8 mouse cellular contexts compared by ENCODE assay signal in the genomic region with DNA sequence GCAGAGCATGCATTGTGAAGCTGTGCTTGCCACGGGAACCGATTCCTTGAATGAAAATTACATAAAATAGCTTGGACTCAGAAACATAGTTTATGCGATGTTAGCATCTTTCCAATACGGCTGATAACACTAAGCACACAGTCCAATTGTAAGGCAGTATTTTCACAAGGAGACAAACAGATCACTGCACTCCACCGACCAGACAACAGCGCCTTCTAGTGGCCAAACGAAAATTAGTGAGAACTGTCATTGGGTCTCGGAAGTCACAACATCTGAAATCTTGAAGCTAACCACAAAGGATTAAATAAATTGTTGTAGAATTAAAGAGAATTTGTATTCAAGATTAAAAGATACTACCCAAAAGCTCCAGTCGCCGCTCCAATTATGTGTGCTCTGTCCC. TPM values are rescaled to one million over a fixed set of nuclear protein-coding genes. Genes with fewer than 3 reads are reported as not detected.
DNase-seq lines count a peak whose midpoint lies in the region; ATAC-seq and TF ChIP-seq lines count a peak whose summit lies in the region.
"Had no signal": no experiment of that assay in that cellular context is flagged by ENCODE, and none has a peak within 500 bp of the region (broad histone marks: within the 10 kb centered on the region; RNA-seq: fewer than 3 reads in every experiment).

No protein-coding gene starts in this region.

- no peaks in the 10 kb centered on the region for H3K4me1 ChIP-seq in lung, postnatal 0 days (ENCODE audit: insufficient read depth, low read depth, low read length)
- H3K4me1 ChIP-seq: lung, embryonic 15.5 days had no signal

- no peaks in the 10 kb centered on the region for H3K36me3 ChIP-seq in lung, postnatal 0 days (ENCODE audit: insufficient read depth, low read length)
- H3K36me3 ChIP-seq: lung, embryonic 15.5 days had no signal

- no peak overlapping the region for H3K4me3 ChIP-seq in lung, postnatal 0 days (ENCODE audit: low read depth, low read length)
- H3K4me3 ChIP-seq: lung, embryonic 15.5 days had no signal

- peak; percentile 93 for TF ChIP-seq CTCF in lung, postnatal 0 days (IDR thresholded peaks at IDR 0.05)

- no peak overlapping the region for H3K27ac ChIP-seq in lung, postnatal 0 days (ENCODE audit: low read length)
- H3K27ac ChIP-seq: lung, embryonic 15.5 days had no signal

- no peaks in the 10 kb centered on the region for H3K27me3 ChIP-seq in lung, postnatal 0 days (replicated peaks; ENCODE audit: insufficient read depth, low read length)
- H3K27me3 ChIP-seq: lung, embryonic 15.5 days had no signal

- no peaks in the 10 kb centered on the region for H3K9me3 ChIP-seq in lung, postnatal 0 days (ENCODE audit: low read length)
- H3K9me3 ChIP-seq: lung, embryonic 15.5 days had no signal

- 21% methylated on average over 10 of the region's 10 CpGs for WGBS in lung, postnatal 0 days

- no peak for TF ChIP-seq EP300 in lung, postnatal 0 days (IDR thresholded peaks at IDR 0.05)

- 0 out of 2 replicates have a peak, but pooled peaks have one; percentile 29 for ATAC-seq in lung, postnatal 0 days

- no peak overlapping the region for H3K4me2 ChIP-seq in lung, postnatal 0 days (replicated peaks; ENCODE audit: low read depth, low read length)
- H3K4me2 ChIP-seq: lung, embryonic 15.5 days had no signal

- H3K9ac ChIP-seq in lung, postnatal 0 days (replicated peaks; ENCODE audit: low read depth), result no peak overlapping the region
- H3K9ac ChIP-seq: lung, embryonic 15.5 days had no signal

- peak; percentile 16 to 42 for DNase-seq in CD8-positive naive resting alpha-beta T cell, adult 2 months (ENCODE audit: low read depth in 2 of 2, low spot score in 2 of 2)
- peak; percentile 50 for DNase-seq in Muller cell, postnatal 12 days (ENCODE audit: inconsistent ontology term)
- peak; percentile 32 for DNase-seq in cerebellum, adult 9-11 months
- DNase-seq in frontal cortex, postnatal 36 days (ENCODE audit: low spot score in 2 of 2), result peak; percentile 67 to 86
- peak; percentile 87 for DNase-seq in layer of hippocampus, adult 11-12 months (ENCODE audit: low spot score)
- DNase-seq in lung, postnatal 0 days (ENCODE audit: low spot score), result peak; percentile 67
- DNase-seq in right cerebral cortex, postnatal 36 days (ENCODE audit: low spot score in 2 of 2), result peak; percentile 49 to 56

RNA-seq across cellular contexts. Expression of gene Gramd1c, which starts 4.4 kb away (rescaled TPM):
- 4.1 TPM in 2 replicates for polyA plus RNA-seq in lung, postnatal 0 days (2015; fragmentation: Nextera tagmentation; extraction: Ambion mirVana)

Comparison
In these comparisons a context has a peak if more than half of its experiments do, and no peak if none do; other contexts are left out.
1. DNase-seq: peak in every context shown above with its lines; median percentile 87 in layer of hippocampus, adult 11-12 months; 76 in frontal cortex, postnatal 36 days; 67 in lung, postnatal 0 days; 52 in right cerebral cortex, postnatal 36 days; 50 in Muller cell, postnatal 12 days; 32 in cerebellum, adult 9-11 months; 29 in CD8-positive naive resting alpha-beta T cell, adult 2 months.